Mouse (Mus musculus) cerebellum, adult 2 months (tissue): ENCODE measurements around the gene Phip. TPM values are rescaled to one million over a fixed set of nuclear protein-coding genes. Genes with fewer than 3 reads are reported as not detected.

ENCODE experiments used
- DNase-seq, 2 experiments: peaks; one replicate each; pipeline ENCODE4 v3.0.0; 2021
- H3K27ac ChIP-seq: fragments of 200-500 bp; 2 replicates; pipeline ENCODE4 v1.5.1; 2012; ENCODE audit warnings: low read length, control low read depth, inconsistent platforms; ENCODE audit not compliant: insufficient read depth
- H3K27me3 ChIP-seq: fragments of 200-500 bp; 2 replicates; pipeline ENCODE4 v1.6.1; 2012; ENCODE audit warnings: inconsistent platforms, mild to moderate bottlenecking, low read length, moderate library complexity; ENCODE audit not compliant: control insufficient read depth, insufficient read depth
- H3K4me1 ChIP-seq: fragments of 200-500 bp; 2 replicates; pipeline ENCODE4 v1.6.1; 2011; ENCODE audit warnings: low read length; ENCODE audit not compliant: control insufficient read depth, insufficient read depth
- H3K4me3 ChIP-seq: fragments of 200-500 bp; replicated peaks from 2 replicates; pipeline ENCODE3; 2011; ENCODE audit warnings: mild to moderate bottlenecking, low read depth, low read length, control low read depth; ENCODE audit not compliant: insufficient read depth
- CTCF ChIP-seq: fragments of 200-500 bp; IDR thresholded peaks from 2 replicates; pipeline ENCODE4 v1.5.1; 2011; ENCODE audit warnings: low read depth, mild to moderate bottlenecking, control low read depth, low read length, moderate library complexity, borderline replicate concordance; ENCODE audit not compliant: insufficient read depth
- POLR2A ChIP-seq: fragments of 200-500 bp; IDR thresholded peaks from 2 replicates; pipeline ENCODE4 v1.6.1; 2011; ENCODE audit warnings: low read length, control low read depth, borderline replicate concordance; ENCODE audit not compliant: insufficient read depth
- WGBS: fragments of 180-500 bp; shearing (Covaris S2); methylation state at CpG from one replicate; pipeline ENCODE4 v1.1.7; 2018; 5-methylcytosine and 5-hydroxymethylcytosine counted together
- polyA plus RNA-seq: library from polyadenylated mRNA; depleted of rRNA; stranded (reverse); fragments of >200 nt; gene quantifications from 2 replicates; pipeline ENCODE4 v1.2.3, GENCODE M21; 2012

The Phip gene
- polyA plus RNA-seq, 1 experiment = 18.3 TPM

GRCm38 (mm10) chr9:82866121-82866520 lies 109.2 kb downstream of the Phip start:
- H3K4me3 ChIP-seq = no peak overlapping the region
- no peak overlapping the region for H3K27ac ChIP-seq
- no peak for TF ChIP-seq CTCF
- no peak for TF ChIP-seq POLR2A
- 92% methylated on average over 1 of the region's 1 CpGs for WGBS
- no peaks in the 10 kb centered on the region for H3K27me3 ChIP-seq
- peaks cover 2% of the 10 kb centered on the region; the same call in 1 of the 2 replicates for H3K4me1 ChIP-seq
- no peak for DNase-seq

DNA sequence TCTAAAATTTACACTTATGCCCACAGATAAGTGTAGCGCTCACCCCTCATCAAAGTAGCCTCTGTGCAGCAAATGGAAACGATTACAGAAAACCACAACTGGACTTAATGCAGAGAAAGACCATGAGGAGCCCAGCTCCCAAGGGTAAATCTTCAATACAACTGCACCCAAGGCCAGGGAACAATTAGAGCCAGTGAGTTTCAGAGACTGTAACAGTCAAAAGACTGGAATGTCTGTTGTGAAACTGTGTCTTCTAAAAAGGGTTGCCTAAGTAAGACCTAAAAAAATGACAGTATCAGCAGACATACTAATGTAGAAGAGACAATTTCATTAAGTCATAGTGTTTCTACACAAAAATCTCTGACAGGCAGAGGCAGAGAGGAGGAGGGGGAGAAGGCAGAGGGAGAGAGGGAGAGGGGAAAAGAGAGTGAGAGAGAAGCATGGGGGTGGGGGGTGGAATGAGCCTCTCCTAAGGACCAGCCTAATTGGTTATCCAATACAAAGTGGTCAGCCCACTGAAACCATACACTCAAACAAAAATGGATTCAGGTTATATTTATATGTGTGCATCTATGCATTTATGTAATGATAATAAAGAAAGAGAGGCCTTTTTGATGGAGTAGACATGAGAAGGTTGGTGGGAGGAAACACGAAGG lies 113.4 kb downstream of the Phip start:
- no peaks in the 10 kb centered on the region for H3K27me3 ChIP-seq
- H3K27ac ChIP-seq = no peak overlapping the region
- no peak overlapping the region for H3K4me3 ChIP-seq
- WGBS = 91% methylated on average over 3 of the region's 3 CpGs
- no peak for TF ChIP-seq CTCF
- TF ChIP-seq POLR2A = no peak
- DNase-seq = no peak
- H3K4me1 ChIP-seq = peaks cover 2% of the 10 kb centered on the region; the same call in 1 of the 2 replicates

GRCm38 (mm10) chr9:82861316-82861715 lies 114.0 kb downstream of the Phip start:
- no peak overlapping the region for H3K4me3 ChIP-seq
- TF ChIP-seq CTCF (no peak), POLR2A (no peak)
- peaks cover 2% of the 10 kb centered on the region; the same call in 1 of the 2 replicates for H3K4me1 ChIP-seq
- WGBS = 37% methylated on average over 4 of the region's 4 CpGs
- no peaks in the 10 kb centered on the region for H3K27me3 ChIP-seq
- no peak overlapping the region for H3K27ac ChIP-seq
- DNase-seq = peak in 1 of 2 experiments; percentile 12

DNA sequence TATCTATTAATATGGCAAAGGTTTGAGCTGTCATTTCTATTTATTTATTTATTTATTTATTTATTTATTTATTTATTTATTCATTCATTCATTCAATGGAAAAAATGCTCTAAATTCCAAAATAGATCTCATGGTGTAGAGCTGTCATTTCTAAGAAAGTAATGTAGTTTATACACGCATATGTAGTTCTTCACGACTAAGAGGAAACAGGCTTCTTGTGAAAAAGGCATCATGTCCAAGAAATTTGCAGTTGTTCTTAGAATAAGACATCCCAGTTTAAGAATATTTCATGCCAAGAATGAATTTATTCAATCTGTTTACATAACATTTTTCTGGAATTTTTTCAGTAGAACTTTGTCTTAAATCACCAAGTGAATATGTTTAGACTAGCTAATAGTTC lies 114.5 kb downstream of the Phip start:
- 94% methylated on average over 2 of the region's 2 CpGs for WGBS
- TF ChIP-seq CTCF (no peak), POLR2A (no peak)

GRCm38 (mm10) chr9:82856241-82856640 lies 119.1 kb downstream of the Phip start:
- 42% methylated on average over 4 of the region's 4 CpGs for WGBS
- H3K27me3 ChIP-seq = no peaks in the 10 kb centered on the region
- H3K4me3 ChIP-seq = no peak overlapping the region
- no peaks in the 10 kb centered on the region for H3K4me1 ChIP-seq
- H3K27ac ChIP-seq = no peak overlapping the region
- TF ChIP-seq CTCF = no peak
- TF ChIP-seq POLR2A = no peak
- DNase-seq = no peak

More for the DNA sequence above, 114.5 kb downstream of the Phip start:
- Histone ChIP-seq H3K4me3 (no peak overlapping the region), H3K27ac (no peak overlapping the region), H3K4me1 (peaks cover 2% of the 10 kb centered on the region; the same call in 1 of the 2 replicates), H3K27me3 (no peaks in the 10 kb centered on the region)
- no peak for DNase-seq

DNA sequence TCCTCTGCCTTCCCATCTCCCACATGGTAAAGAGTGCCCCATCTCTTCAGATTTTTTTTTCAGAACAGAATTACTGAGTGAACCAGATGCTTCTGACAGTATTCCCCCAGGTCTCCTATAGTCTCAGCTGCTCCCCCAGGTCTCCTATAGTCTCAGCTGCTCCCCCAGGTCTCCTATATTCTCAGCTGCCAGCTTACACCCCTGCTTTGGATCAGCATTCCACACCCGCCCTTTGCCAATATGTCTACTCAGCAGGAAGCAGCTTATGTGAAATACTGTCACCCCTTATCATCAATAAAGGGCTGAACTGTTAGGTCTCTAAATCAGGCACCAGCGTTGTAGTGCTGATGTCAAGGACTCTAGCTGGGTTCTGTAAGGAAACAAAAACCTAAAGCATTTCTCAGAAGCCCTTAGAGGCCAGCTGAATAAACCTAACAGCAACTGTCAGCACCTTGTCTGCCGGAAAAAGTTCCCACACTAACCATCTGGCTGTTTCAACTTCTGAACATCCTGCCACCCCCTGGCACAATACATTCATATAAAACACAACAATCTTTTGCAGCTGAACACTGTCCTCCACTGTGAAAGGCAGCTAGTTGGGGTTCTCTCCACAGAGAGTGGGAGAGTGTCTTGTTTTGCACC lies 120.2 kb downstream of the Phip start:
- Histone ChIP-seq H3K27me3 (no peaks in the 10 kb centered on the region), H3K4me3 (no peak overlapping the region), H3K4me1 (no peaks in the 10 kb centered on the region), H3K27ac (no peak overlapping the region; the same call in 1 of the 2 replicates)
- 32% methylated on average over 3 of the region's 3 CpGs for WGBS
- TF ChIP-seq POLR2A = no peak
- no peak for TF ChIP-seq CTCF
- DNase-seq = no peak

GRCm38 (mm10) chr9:82854040-82854439 lies 121.3 kb downstream of the Phip start:
- 64% methylated on average over 2 of the region's 2 CpGs for WGBS
- Histone ChIP-seq H3K27ac (no peak overlapping the region), H3K4me3 (no peak overlapping the region), H3K27me3 (no peaks in the 10 kb centered on the region), H3K4me1 (no peaks in the 10 kb centered on the region)
- no peak for DNase-seq
- TF ChIP-seq POLR2A (no peak), CTCF (no peak)

- Histone ChIP-seq H3K4me1 (no peaks in the 10 kb centered on the region), H3K27me3 (no peaks in the 10 kb centered on the region), H3K27ac (no peak overlapping the region), H3K4me3 (no peak overlapping the region)
- 88% methylated on average over 4 of the region's 4 CpGs for WGBS
- no peak for DNase-seq
- TF ChIP-seq POLR2A (no peak), CTCF (no peak)
Measured at GRCm38 (mm10) chr9:82842671-82843070, 132.6 kb downstream of the Phip start.
